Mouse (Mus musculus): Measurements from ENCODE around the gene Ctcf. TPM values are rescaled to one million over a fixed set of nuclear protein-coding genes. Genes with fewer than 3 reads are reported as not detected.

Gene Ctcf
- polyA plus RNA-seq, 1 experiment from 2014 or later: 103 TPM

DNA sequence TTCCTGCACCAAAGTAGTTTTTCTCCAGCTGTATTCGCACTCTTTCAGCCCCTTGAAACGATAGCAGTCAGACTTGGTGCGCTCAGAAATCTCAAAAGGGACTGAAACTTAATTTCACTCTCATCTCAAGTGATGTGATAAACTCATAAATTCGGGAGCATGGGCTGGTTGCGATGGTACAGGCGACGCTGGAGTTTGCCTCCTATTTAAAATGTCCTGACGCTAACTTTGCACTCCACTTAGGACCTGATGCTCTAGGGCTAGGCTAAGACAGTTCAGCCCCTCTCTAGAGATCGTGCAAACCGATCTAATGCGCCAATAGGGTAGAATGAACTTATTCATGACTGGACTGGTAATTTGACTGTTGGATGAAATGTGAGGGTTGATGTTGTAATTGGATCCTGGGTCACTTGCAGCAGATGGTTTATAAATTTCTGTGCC lies 1.3 kb downstream of the Ctcf start:
- DNase-seq (ENCODE audit: low spot score): no peak
- peaks cover 18% of the 10 kb centered on the region for H3K4me1 ChIP-seq
- H3K36me3 ChIP-seq: 0 out of 2 replicates have a peak, but pooled peaks cover 4% of the 10 kb centered on the region
- WGBS: under 1% methylated on average over 11 of the region's 11 CpGs
- no peaks in the 10 kb centered on the region for H3K9me3 ChIP-seq
- H3K27me3 ChIP-seq (ENCODE audit: insufficient read depth, poor library complexity, severe bottlenecking): no peaks in the 10 kb centered on the region
- peak overlapping the region; percentile 99 for H3K27ac ChIP-seq
- peak overlapping the region; percentile 94 for H3K4me3 ChIP-seq

DNA sequence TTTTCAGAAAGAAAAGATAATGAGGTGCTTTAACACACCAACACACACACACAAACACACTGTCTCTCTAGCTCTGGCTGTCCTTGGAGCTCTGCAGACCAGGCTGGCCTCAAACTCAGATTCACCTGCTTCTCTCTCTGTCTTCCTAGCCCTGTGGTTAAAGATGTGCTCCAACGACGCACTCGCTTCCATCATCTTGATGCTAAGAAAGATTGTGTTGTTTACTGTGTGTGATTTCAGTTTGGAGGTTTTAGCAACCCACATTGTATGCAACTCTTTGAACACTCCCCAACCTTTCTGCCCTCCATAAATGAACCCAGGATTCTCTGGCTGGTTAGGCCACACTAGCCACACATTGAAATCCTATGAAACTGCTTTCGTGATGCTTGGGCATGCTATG lies 2.1 kb downstream of the Ctcf start:
- Histone ChIP-seq H3K27ac (no peak overlapping the region), H3K4me1 (peaks cover 18% of the 10 kb centered on the region), H3K27me3 (ENCODE audit: insufficient read depth, poor library complexity, severe bottlenecking) (no peaks in the 10 kb centered on the region), H3K36me3 (peaks cover 6% of the 10 kb centered on the region), H3K9me3 (no peaks in the 10 kb centered on the region), H3K4me3 (peak overlapping the region; percentile 94)
- DNase-seq (ENCODE audit: low spot score): no peak
- 84% methylated on average over 4 of the region's 4 CpGs for WGBS

DNA sequence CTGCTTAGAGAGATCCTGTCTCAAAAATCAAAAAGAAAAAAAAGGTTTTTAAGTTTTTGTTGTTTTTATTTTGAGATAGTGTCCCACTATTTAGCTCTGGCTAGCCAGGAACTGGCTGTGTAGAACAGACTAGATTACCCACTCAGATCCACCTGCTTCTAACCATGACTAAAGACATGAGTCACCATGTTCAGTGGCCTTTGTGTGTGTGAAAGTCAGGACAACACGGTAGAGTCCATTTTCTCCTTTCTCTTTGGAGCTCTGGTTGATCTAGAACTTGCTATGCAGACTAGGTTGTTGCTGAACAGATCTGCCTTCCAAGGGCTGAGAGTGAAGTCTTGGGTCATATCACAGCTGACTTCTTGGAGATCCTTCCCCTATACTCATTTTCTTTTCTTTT lies 3.5 kb downstream of the Ctcf start:
- H3K4me1 ChIP-seq: peaks cover 18% of the 10 kb centered on the region
- H3K9me3 ChIP-seq: no peaks in the 10 kb centered on the region
- no peak for DNase-seq (ENCODE audit: low spot score)
- H3K27me3 ChIP-seq (ENCODE audit: insufficient read depth, poor library complexity, severe bottlenecking): no peaks in the 10 kb centered on the region
- H3K36me3 ChIP-seq: peaks cover 18% of the 10 kb centered on the region
- 77% methylated on average over 1 of the region's 1 CpGs for WGBS
- no peak overlapping the region for H3K27ac ChIP-seq
- H3K4me3 ChIP-seq: no peak overlapping the region

DNA sequence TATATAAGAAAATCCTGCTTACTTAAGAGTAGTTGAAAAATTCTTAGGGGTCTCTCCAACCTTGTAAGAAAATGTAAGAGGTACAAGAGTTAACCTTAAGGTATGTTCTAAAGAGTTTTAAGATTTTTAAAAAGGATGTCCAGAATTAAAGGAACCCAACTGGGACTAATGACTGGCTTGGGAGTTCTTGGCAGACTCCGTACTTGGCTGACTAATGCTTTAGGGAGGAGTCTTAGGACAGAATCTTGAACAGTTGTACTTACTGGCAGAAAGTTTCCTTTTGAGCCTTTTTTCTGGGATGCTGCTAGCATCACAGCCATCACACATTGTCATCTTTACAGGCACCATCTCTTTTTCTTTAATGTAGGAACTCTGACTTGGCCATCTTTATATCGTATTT lies 4.1 kb downstream of the Ctcf start:
- Histone ChIP-seq H3K27ac (no peak overlapping the region), H3K4me1 (peaks cover 12% of the 10 kb centered on the region), H3K4me3 (no peak overlapping the region), H3K27me3 (ENCODE audit: insufficient read depth, poor library complexity, severe bottlenecking) (no peaks in the 10 kb centered on the region), H3K9me3 (no peaks in the 10 kb centered on the region), H3K36me3 (peaks cover 25% of the 10 kb centered on the region)
- WGBS: 91% methylated on average over 2 of the region's 2 CpGs
- DNase-seq (ENCODE audit: low spot score): no peak

GRCm38 (mm10) chr8:105645205-105645604 lies 8.8 kb downstream of the Ctcf start:
- peaks cover 51% of the 10 kb centered on the region for H3K36me3 ChIP-seq
- WGBS: 95% methylated on average over 1 of the region's 1 CpGs
- no peaks in the 10 kb centered on the region for H3K27me3 ChIP-seq (ENCODE audit: insufficient read depth, poor library complexity, severe bottlenecking)
- H3K4me3 ChIP-seq: no peak overlapping the region
- H3K9me3 ChIP-seq: no peaks in the 10 kb centered on the region
- DNase-seq (ENCODE audit: low spot score): no peak
- no peak overlapping the region for H3K27ac ChIP-seq
- no peaks in the 10 kb centered on the region for H3K4me1 ChIP-seq

GRCm38 (mm10) chr8:105648929-105649328 lies 12.6 kb downstream of the Ctcf start:
- peaks cover 64% of the 10 kb centered on the region for H3K36me3 ChIP-seq
- 95% methylated on average over 1 of the region's 1 CpGs for WGBS
- H3K4me3 ChIP-seq: no peak overlapping the region
- no peaks in the 10 kb centered on the region for H3K4me1 ChIP-seq
- no peaks in the 10 kb centered on the region for H3K9me3 ChIP-seq
- DNase-seq (ENCODE audit: low spot score): no peak
- no peak overlapping the region for H3K27ac ChIP-seq
- no peaks in the 10 kb centered on the region for H3K27me3 ChIP-seq (ENCODE audit: insufficient read depth, poor library complexity, severe bottlenecking)

DNA sequence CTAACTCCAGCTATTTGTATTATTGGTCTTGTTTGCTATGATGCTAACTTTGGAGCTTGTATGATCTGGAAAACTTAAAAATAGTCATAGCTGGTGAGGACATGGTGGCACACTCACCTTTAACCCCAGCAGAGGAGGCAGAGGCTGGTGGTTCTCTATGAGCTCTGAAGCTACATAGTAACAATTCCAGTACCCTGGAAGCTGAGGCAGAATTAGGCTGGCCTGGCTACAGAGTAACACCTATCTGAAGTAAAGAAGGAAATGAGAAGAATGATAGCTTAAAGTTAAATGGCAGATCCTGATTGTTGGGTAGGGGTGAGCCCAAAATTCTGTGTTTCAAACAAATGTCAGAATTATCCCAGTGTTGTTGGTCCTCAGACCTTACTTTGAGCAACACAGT lies 21.3 kb downstream of the Ctcf start:
- no peak for DNase-seq (ENCODE audit: low spot score)
- Histone ChIP-seq H3K27me3 (ENCODE audit: insufficient read depth, poor library complexity, severe bottlenecking) (no peaks in the 10 kb centered on the region), H3K4me1 (no peaks in the 10 kb centered on the region), H3K9me3 (no peaks in the 10 kb centered on the region), H3K4me3 (no peak overlapping the region), H3K36me3 (peaks cover 40% of the 10 kb centered on the region), H3K27ac (no peak overlapping the region)

- no peaks in the 10 kb centered on the region for H3K9me3 ChIP-seq
- no peaks in the 10 kb centered on the region for H3K27me3 ChIP-seq (ENCODE audit: insufficient read depth, poor library complexity, severe bottlenecking)
- peaks cover 40% of the 10 kb centered on the region for H3K36me3 ChIP-seq
- WGBS: 85% methylated on average over 3 of the region's 3 CpGs
- no peak overlapping the region for H3K4me3 ChIP-seq
- H3K27ac ChIP-seq: no peak overlapping the region
- no peaks in the 10 kb centered on the region for H3K4me1 ChIP-seq
- DNase-seq (ENCODE audit: low spot score): no peak
Observed at GRCm38 (mm10) chr8:105661167-105661566, 24.8 kb downstream of the Ctcf start.

- H3K27ac ChIP-seq: no peak overlapping the region
- no peaks in the 10 kb centered on the region for H3K27me3 ChIP-seq (ENCODE audit: insufficient read depth, poor library complexity, severe bottlenecking)
- WGBS: 88% methylated on average over 1 of the region's 1 CpGs
- H3K36me3 ChIP-seq: peaks cover 97% of the 10 kb centered on the region
- H3K9me3 ChIP-seq: no peaks in the 10 kb centered on the region
- no peak overlapping the region for H3K4me3 ChIP-seq
- no peaks in the 10 kb centered on the region for H3K4me1 ChIP-seq
- DNase-seq (ENCODE audit: low spot score): no peak
Observed at GRCm38 (mm10) chr8:105677891-105678290, 41.5 kb downstream of the Ctcf start.

GRCm38 (mm10) chr8:105685325-105685724 lies 49.0 kb downstream of the Ctcf start:
- Histone ChIP-seq H3K27ac (no peak overlapping the region), H3K27me3 (ENCODE audit: insufficient read depth, poor library complexity, severe bottlenecking) (peaks cover 20% of the 10 kb centered on the region; the same call in 1 of the 2 replicates), H3K4me1 (peaks cover 31% of the 10 kb centered on the region), H3K36me3 (peaks cover 38% of the 10 kb centered on the region), H3K9me3 (no peaks in the 10 kb centered on the region), H3K4me3 (peak overlapping the region; percentile 41; the same call in 1 of the 2 replicates)
- no peak for DNase-seq (ENCODE audit: low spot score)
- WGBS: 78% methylated on average over 7 of the region's 7 CpGs

DNA sequence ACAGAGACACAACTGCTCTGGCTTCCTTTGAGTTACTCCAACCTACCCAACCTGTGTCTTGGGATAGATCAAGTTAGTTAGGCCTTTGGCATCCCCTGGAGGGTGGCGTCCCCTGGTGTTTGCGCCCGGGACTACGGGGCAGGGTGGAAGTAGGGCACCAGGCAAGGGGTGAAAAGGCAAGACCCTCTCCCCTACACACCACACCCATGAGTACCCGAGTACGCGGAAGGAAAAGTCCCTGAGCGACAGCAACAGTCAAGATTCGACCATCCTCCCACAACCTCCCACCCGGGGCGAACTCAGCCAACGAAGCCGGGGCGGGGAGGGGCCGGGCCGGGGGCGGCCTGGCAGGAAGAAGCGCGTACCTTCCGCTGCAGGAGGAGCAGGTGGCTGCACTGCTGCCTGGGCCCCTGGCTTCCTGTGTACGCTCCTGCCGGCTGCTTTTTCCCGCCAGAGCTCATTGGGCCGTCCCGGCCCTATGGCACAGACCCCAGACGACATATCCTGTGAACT lies 49.5 kb downstream of the Ctcf start, which contains the start of gene Carmil2:
Carmil2 (plus strand) TSS at position 479 of the 513 bp plus-strand sequence.
- H3K4me3 ChIP-seq: peak within 1 kb of the TSS; percentile 41
- DNase-seq (ENCODE audit: low spot score): no peak
- 11% methylated on average over 26 of the region's 26 CpGs for WGBS

DNA sequence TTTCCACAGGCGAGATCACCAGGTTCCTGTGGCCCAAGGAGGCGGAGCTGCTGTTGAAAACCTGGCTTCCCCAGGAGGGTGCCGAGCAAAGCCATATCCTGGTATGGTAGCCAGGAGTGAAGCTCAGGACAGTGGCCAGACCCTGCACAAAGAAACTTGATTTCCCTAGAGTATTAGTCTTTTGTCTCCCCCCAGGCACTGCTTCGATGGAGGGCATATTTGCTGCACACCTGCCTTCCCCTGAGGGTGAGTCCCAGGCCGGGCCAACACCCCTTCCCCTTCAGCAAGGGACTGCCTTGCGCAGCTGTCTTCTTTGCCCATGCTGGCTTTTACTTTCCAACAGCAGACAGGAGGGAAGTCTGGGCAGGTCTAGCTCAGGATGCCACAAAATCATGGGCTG lies 50.2 kb downstream of the Ctcf start:
- H3K36me3 ChIP-seq: peaks cover 26% of the 10 kb centered on the region
- H3K27me3 ChIP-seq (ENCODE audit: insufficient read depth, poor library complexity, severe bottlenecking): peaks cover 20% of the 10 kb centered on the region; the same call in 1 of the 2 replicates
- DNase-seq (ENCODE audit: low spot score): no peak
- H3K4me1 ChIP-seq: peaks cover 31% of the 10 kb centered on the region
- WGBS: 71% methylated on average over 6 of the region's 6 CpGs
- H3K27ac ChIP-seq: no peak overlapping the region
- peak overlapping the region; percentile 41; the same call in 1 of the 2 replicates for H3K4me3 ChIP-seq
- no peaks in the 10 kb centered on the region for H3K9me3 ChIP-seq

More for the DNA sequence above, 49.5 kb downstream of the Ctcf start, which contains the start of gene Carmil2:
- H3K4me1 ChIP-seq: peaks cover 31% of the 10 kb centered on the region
- H3K27me3 ChIP-seq (ENCODE audit: insufficient read depth, poor library complexity, severe bottlenecking): peaks cover 20% of the 10 kb centered on the region; the same call in 1 of the 2 replicates
- H3K27ac ChIP-seq: no peak within 1 kb of the TSS
- H3K36me3 ChIP-seq: peaks cover 33% of the 10 kb centered on the region
- H3K9me3 ChIP-seq: no peaks in the 10 kb centered on the region

DNA sequence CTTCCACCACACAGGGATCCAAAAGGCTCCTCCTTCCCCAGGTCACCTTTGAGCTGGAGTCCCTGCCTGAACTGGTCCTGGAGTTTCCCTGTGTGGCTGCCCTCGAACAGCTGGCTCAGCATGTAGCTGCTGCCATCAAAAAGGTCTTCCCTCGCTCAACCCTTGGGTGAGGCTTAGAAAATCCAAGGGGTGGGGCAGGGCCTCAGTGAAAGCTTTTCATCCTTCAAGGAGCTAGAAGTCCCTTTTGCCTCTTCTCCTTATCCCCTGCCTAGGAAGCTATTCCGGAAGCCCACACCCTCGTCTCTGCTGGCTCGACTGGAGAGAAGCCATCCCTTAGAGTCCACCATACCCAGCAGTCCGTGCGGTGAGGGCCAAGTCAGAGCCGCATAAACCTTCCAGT lies 51.1 kb downstream of the Ctcf start:
- WGBS: 65% methylated on average over 8 of the region's 8 CpGs
- H3K4me1 ChIP-seq: peaks cover 31% of the 10 kb centered on the region
- peaks cover 20% of the 10 kb centered on the region; the same call in 1 of the 2 replicates for H3K27me3 ChIP-seq (ENCODE audit: insufficient read depth, poor library complexity, severe bottlenecking)
- H3K9me3 ChIP-seq: no peaks in the 10 kb centered on the region
- H3K27ac ChIP-seq: no peak overlapping the region
- no peak overlapping the region for H3K4me3 ChIP-seq
- peaks cover 16% of the 10 kb centered on the region for H3K36me3 ChIP-seq
- no peak for DNase-seq (ENCODE audit: low spot score)

Data from heart, embryonic 10.5 days (tissue).